Mouse (Mus musculus): ENCODE measurements at regions not wholly inside any gene's neighbourhood (a gene's known extent, or its start where the extent isn't known, plus 50 kb on each side); places are given as distances from the start of the nearest gene placed in this dataset.

DNA sequence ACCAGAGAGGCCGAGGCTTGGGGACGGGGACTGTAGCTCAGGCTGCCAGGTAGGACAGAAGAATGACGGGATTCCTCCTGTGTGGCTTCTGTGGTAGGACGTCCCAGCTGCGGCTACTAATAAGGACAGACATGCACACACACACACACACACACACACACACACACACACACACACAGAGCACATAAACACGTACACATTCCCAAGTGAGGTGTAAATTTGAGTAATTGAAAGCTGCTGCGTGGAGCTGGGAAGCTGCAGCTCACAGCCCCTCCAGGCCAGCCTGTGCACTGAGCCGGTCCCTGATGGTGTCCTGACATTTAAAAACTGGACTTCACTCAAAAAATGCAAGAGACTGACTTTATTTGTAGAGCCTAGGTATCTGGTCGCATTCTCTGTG is 139.3 kb downstream of the Bmp7 start:
- intact Hi-C loops (cut with DNase I), result no loop called here
- DNase-seq (ENCODE audit: extremely low spot score in 1 of 2, low spot score in 2 of 2), result no peak

DNA sequence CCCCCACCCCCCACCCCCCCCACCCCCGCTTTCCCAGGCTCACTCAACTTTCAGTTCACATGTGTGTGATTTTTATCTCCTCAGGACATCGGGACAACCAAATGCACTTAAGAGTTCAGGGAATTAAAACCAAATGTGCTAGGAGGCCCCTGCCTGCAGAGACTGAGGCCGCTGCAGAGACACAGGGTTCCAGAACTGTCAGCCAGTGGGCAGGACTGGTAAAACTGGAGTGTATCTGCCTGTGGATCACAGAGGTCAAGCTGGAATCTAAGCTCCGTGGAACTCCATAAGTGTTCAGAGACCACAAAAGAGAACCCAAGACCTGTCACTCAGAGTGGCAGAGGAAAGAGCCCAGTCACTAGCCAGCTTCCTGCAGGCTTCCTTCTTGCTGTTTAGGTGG is 138.3 kb downstream of the Bmp7 start:
- intact Hi-C loops (cut with DNase I), result no loop called here

DNA sequence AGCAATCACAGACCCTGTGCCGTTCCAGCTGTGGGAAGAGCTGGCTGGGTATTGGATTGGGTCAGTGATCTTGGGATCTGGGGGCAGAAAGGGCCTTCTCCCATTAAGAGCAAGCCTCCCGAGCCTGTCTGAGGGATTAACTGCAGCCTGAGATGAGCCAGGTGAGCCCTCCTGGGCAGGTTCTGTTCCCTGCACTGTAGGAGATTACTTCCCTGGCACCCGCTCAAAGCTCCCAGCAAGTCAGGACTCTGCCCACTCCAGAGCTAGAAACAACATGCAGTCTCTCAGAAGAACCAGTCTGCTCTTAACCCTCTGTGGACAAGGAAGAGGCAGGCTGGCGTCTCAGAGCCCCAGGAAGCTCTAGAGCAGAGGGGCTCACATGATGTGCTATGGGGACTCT is 132.7 kb downstream of the Bmp7 start:
- intact Hi-C loops (cut with DNase I), result no loop called here
- no peak for DNase-seq (ENCODE audit: extremely low spot score in 1 of 2, low spot score in 2 of 2)

More for the DNA sequence above, 138.3 kb downstream of the Bmp7 start:
- no peak for DNase-seq (ENCODE audit: extremely low spot score in 1 of 2, low spot score in 2 of 2)

DNA sequence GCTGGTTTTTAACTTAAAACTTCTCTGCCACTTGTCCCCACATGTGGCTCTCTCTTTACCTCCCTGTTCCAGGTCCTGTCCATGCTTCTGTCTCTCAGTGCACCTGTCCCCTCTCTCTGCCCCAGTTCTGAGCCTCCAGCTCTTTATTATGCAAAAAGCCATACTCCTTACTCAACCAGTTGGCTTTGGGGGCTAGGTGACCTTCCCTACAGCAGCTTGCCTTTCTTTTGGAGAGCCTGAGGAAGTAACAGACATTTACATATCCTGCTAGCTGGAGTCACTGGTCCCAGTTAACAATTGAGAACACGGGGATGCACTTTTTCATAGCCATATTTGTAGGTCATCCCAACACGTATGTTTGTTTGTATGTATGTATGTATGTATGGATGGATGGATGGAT is 130.8 kb downstream of the Bmp7 start:
- DNase-seq (ENCODE audit: extremely low spot score in 1 of 2, low spot score in 2 of 2), result no peak
- intact Hi-C loops (cut with DNase I), result no loop called here

DNA sequence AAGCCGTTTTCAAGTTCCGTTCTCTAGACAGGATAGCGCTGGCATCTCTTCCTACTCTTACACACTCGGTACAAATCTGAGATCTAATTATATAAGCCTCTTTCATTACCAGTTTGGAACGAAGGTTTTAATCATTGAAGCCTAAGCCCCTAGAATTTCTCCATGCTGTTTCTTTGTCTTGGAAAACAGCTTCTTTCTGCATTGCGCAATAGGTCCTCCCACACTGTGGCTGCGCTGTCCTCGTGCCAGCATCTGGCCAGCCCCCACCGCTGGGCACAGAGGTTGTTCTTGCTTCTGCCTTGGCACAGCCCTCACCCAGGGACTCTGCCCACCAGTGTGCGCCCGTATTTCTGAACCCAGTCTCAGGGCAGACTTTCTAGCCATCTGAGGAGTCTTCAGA is 126.8 kb downstream of the Bmp7 start:
- intact Hi-C loops (cut with DNase I), result no loop called here
- no peak for DNase-seq (ENCODE audit: extremely low spot score in 1 of 2, low spot score in 2 of 2)

DNA sequence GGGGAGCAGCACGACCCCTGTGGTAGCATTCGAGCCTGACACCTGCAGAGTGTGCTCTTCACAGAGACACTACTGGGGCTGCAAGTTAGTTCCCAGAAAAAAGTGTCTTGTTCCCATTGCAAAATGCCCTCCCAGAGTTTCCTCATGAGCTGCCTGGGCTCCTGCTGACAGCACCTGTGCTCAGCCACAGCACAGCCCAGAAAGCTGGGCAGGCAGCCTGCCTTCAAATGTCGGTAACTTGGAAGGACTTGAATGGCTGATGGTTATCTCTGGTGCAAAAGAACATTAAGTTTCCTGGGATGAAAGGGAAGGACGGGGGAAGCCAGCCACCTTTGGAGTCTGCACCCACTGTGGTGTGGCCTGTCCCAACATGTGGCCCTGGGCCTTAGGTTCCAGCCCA is 126.2 kb downstream of the Bmp7 start:
- no peak for DNase-seq (ENCODE audit: extremely low spot score in 1 of 2, low spot score in 2 of 2)
- intact Hi-C loops (cut with DNase I), result no loop called here

DNA sequence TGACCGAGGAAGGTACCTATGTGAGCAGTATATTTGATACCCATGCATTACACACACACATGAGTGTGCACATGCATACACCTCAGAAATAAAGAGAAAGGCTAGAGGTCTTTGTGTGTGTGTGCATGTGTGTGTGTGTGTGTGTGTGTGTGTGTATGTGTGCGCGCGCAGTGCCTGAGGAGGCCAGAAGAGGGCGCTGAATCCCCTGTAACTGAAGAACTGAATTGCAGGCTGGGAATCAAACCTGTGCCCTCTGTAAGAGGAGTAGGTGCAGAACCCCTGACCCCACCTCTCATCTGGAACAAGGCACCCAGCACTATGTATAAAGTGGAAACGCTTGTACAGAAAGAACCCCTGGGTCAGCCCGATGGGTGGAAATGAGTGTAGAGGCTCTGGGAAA is 125.0 kb downstream of the Bmp7 start:
- DNase-seq (ENCODE audit: extremely low spot score in 1 of 2, low spot score in 2 of 2), result no peak
- intact Hi-C loops (cut with DNase I), result no loop called here

DNA sequence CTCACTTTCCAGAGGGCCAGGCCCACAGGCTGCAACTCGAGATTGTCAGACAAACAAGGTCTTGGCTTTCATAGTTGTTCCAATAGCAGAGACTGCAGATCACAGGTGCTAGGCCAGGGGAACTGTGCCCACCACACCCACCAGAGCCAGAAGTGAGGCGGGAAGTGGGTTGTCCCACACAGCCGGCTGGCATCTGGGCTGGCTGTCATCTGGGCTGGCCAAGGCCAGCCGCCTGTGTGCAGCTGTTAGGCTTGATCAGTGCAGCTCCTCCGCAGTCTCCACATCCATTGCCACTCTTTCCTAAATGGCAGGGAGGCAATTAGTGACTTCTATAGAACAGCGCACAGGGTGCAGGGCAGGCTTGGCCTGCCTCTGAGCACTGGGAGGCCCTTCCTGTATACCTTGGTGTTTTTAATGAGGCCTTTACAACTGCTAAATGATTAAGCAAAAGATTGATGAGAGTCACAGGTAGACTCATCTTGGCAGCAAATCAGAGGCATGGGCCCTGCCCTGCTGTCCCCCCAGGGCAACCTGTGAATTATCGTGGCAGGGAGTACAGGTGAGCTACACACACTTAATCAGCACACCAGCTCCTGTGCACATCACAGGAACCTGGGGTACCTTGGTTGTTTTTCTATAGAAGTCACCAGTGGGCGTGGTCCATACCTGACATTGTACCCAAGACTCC is 122.9 kb downstream of the Bmp7 start:
- intact Hi-C loops (cut with DNase I), result no loop called here
- DNase-seq (ENCODE audit: extremely low spot score in 1 of 2, low spot score in 2 of 2), result no peak

All from left cerebral cortex, postnatal 10 days (tissue).